Mouse (Mus musculus): ENCODE results near the gene Cacna1h. TPM values are rescaled to one million over a fixed set of nuclear protein-coding genes. Genes with fewer than 3 reads are reported as not detected.

Gene Cacna1h
- polyA plus RNA-seq, 1 experiment from 2014 or later: 2.2 TPM

- Histone ChIP-seq H3K9me3 (ENCODE audit: control insufficient read depth, low read length) (no peaks in the 10 kb centered on the region), H3K4me1 (ENCODE audit: control insufficient read depth, insufficient read depth, low read length) (no peaks in the 10 kb centered on the region), H3K27ac (ENCODE audit: low read length) (no peak overlapping the region), H3K4me3 (ENCODE audit: low read length) (no peak overlapping the region), H3K4me2 (ENCODE audit: low read depth, low read length) (no peak overlapping the region), H3K36me3 (ENCODE audit: control insufficient read depth, insufficient read depth, low read length) (no peaks in the 10 kb centered on the region), H3K9ac (ENCODE audit: low read depth, low read length) (no peak overlapping the region), H3K27me3 (replicated peaks; ENCODE audit: control insufficient read depth, insufficient read depth, low read length) (no peaks in the 10 kb centered on the region)
- 71% methylated on average over 5 of the region's 5 CpGs for WGBS
- no peak for ATAC-seq
These were observed 18.8 kb upstream of the Cacna1h start for GRCm38 (mm10) chr17:25452246-25452965.

- Histone ChIP-seq H3K4me3 (ENCODE audit: low read length) (no peak overlapping the region), H3K27me3 (replicated peaks; ENCODE audit: control insufficient read depth, insufficient read depth, low read length) (no peaks in the 10 kb centered on the region), H3K27ac (ENCODE audit: low read length) (no peak overlapping the region), H3K4me1 (ENCODE audit: control insufficient read depth, insufficient read depth, low read length) (no peaks in the 10 kb centered on the region), H3K36me3 (ENCODE audit: control insufficient read depth, insufficient read depth, low read length) (no peaks in the 10 kb centered on the region), H3K9ac (ENCODE audit: low read depth, low read length) (no peak overlapping the region), H3K4me2 (ENCODE audit: low read depth, low read length) (no peak overlapping the region), H3K9me3 (ENCODE audit: control insufficient read depth, low read length) (no peaks in the 10 kb centered on the region)
- no peak for ATAC-seq
- 54% methylated on average over 4 of the region's 4 CpGs for WGBS
These were observed 16.7 kb upstream of the Cacna1h start for GRCm38 (mm10) chr17:25450329-25450728.

GRCm38 (mm10) chr17:25447865-25448264 lies 14.3 kb upstream of the Cacna1h start:
- Histone ChIP-seq H3K4me3 (ENCODE audit: low read length) (no peak overlapping the region), H3K36me3 (ENCODE audit: control insufficient read depth, insufficient read depth, low read length) (no peaks in the 10 kb centered on the region), H3K27me3 (replicated peaks; ENCODE audit: control insufficient read depth, insufficient read depth, low read length) (no peaks in the 10 kb centered on the region), H3K4me1 (ENCODE audit: control insufficient read depth, insufficient read depth, low read length) (no peaks in the 10 kb centered on the region), H3K4me2 (ENCODE audit: low read depth, low read length) (no peak overlapping the region), H3K9me3 (ENCODE audit: control insufficient read depth, low read length) (no peaks in the 10 kb centered on the region), H3K9ac (ENCODE audit: low read depth, low read length) (no peak overlapping the region), H3K27ac (ENCODE audit: low read length) (no peak overlapping the region)
- 76% methylated on average over 12 of the region's 12 CpGs for WGBS
- ATAC-seq: no peak

GRCm38 (mm10) chr17:25445841-25446240 lies 12.3 kb upstream of the Cacna1h start:
- no peak for ATAC-seq
- Histone ChIP-seq H3K9ac (ENCODE audit: low read depth, low read length) (no peak overlapping the region), H3K4me3 (ENCODE audit: low read length) (no peak overlapping the region), H3K27ac (ENCODE audit: low read length) (no peak overlapping the region), H3K4me1 (ENCODE audit: control insufficient read depth, insufficient read depth, low read length) (no peaks in the 10 kb centered on the region), H3K27me3 (replicated peaks; ENCODE audit: control insufficient read depth, insufficient read depth, low read length) (no peaks in the 10 kb centered on the region), H3K4me2 (ENCODE audit: low read depth, low read length) (no peak overlapping the region), H3K9me3 (ENCODE audit: control insufficient read depth, low read length) (no peaks in the 10 kb centered on the region), H3K36me3 (ENCODE audit: control insufficient read depth, insufficient read depth, low read length) (no peaks in the 10 kb centered on the region)
- 87% methylated on average over 3 of the region's 3 CpGs for WGBS

GRCm38 (mm10) chr17:25445074-25445473 lies 11.5 kb upstream of the Cacna1h start:
- Histone ChIP-seq H3K4me1 (ENCODE audit: control insufficient read depth, insufficient read depth, low read length) (no peaks in the 10 kb centered on the region), H3K9ac (ENCODE audit: low read depth, low read length) (no peak overlapping the region), H3K4me3 (ENCODE audit: low read length) (no peak overlapping the region), H3K9me3 (ENCODE audit: control insufficient read depth, low read length) (no peaks in the 10 kb centered on the region), H3K36me3 (ENCODE audit: control insufficient read depth, insufficient read depth, low read length) (no peaks in the 10 kb centered on the region), H3K27me3 (replicated peaks; ENCODE audit: control insufficient read depth, insufficient read depth, low read length) (no peaks in the 10 kb centered on the region), H3K27ac (ENCODE audit: low read length) (no peak overlapping the region), H3K4me2 (ENCODE audit: low read depth, low read length) (no peak overlapping the region)
- ATAC-seq: no peak
- WGBS: 28% methylated on average over 4 of the region's 4 CpGs

- Histone ChIP-seq H3K9me3 (ENCODE audit: control insufficient read depth, low read length) (no peaks in the 10 kb centered on the region), H3K27me3 (replicated peaks; ENCODE audit: control insufficient read depth, insufficient read depth, low read length) (no peaks in the 10 kb centered on the region), H3K4me3 (ENCODE audit: low read length) (no peak overlapping the region), H3K27ac (ENCODE audit: low read length) (no peak overlapping the region), H3K9ac (ENCODE audit: low read depth, low read length) (no peak overlapping the region), H3K4me1 (ENCODE audit: control insufficient read depth, insufficient read depth, low read length) (no peaks in the 10 kb centered on the region), H3K36me3 (ENCODE audit: control insufficient read depth, insufficient read depth, low read length) (no peaks in the 10 kb centered on the region), H3K4me2 (ENCODE audit: low read depth, low read length) (no peak overlapping the region)
- WGBS: 67% methylated on average over 3 of the region's 3 CpGs
- ATAC-seq: no peak
These were observed 9.3 kb upstream of the Cacna1h start for GRCm38 (mm10) chr17:25442889-25443288.

GRCm38 (mm10) chr17:25441417-25441816 lies 7.8 kb upstream of the Cacna1h start:
- Histone ChIP-seq H3K4me2 (ENCODE audit: low read depth, low read length) (no peak overlapping the region), H3K36me3 (ENCODE audit: control insufficient read depth, insufficient read depth, low read length) (no peaks in the 10 kb centered on the region), H3K9ac (ENCODE audit: low read depth, low read length) (no peak overlapping the region), H3K9me3 (ENCODE audit: control insufficient read depth, low read length) (no peaks in the 10 kb centered on the region), H3K27ac (ENCODE audit: low read length) (no peak overlapping the region), H3K4me1 (ENCODE audit: control insufficient read depth, insufficient read depth, low read length) (no peaks in the 10 kb centered on the region), H3K4me3 (ENCODE audit: low read length) (no peak overlapping the region), H3K27me3 (replicated peaks; ENCODE audit: control insufficient read depth, insufficient read depth, low read length) (no peaks in the 10 kb centered on the region)
- WGBS: 76% methylated on average over 6 of the region's 6 CpGs
- no peak for ATAC-seq

GRCm38 (mm10) chr17:25433223-25433616 lies 363 bp downstream of the Cacna1h start:
- Histone ChIP-seq H3K36me3 (ENCODE audit: control insufficient read depth, insufficient read depth, low read length) (no peaks in the 10 kb centered on the region), H3K9me3 (ENCODE audit: control insufficient read depth, low read length) (no peaks in the 10 kb centered on the region), H3K9ac (ENCODE audit: low read depth, low read length) (peak overlapping the region; percentile 73), H3K4me1 (ENCODE audit: control insufficient read depth, insufficient read depth, low read length) (peaks cover 54% of the 10 kb centered on the region), H3K27ac (ENCODE audit: low read length) (peak overlapping the region; percentile 23), H3K27me3 (replicated peaks; ENCODE audit: control insufficient read depth, insufficient read depth, low read length) (peaks cover 20% of the 10 kb centered on the region), H3K4me2 (ENCODE audit: low read depth, low read length) (peak overlapping the region; percentile 92), H3K4me3 (ENCODE audit: low read length) (peak overlapping the region; percentile 65)
- ATAC-seq: peak; percentile 38
- WGBS: under 1% methylated on average over 40 of the region's 40 CpGs

- H3K4me3 ChIP-seq (ENCODE audit: low read length): peak overlapping the region; percentile 65
- ATAC-seq: no peak
- H3K4me1 ChIP-seq (ENCODE audit: control insufficient read depth, insufficient read depth, low read length): peaks cover 58% of the 10 kb centered on the region
- WGBS: under 1% methylated on average over 53 of the region's 53 CpGs
- peak overlapping the region; percentile 73 for H3K9ac ChIP-seq (ENCODE audit: low read depth, low read length)
- H3K27me3 ChIP-seq (replicated peaks; ENCODE audit: control insufficient read depth, insufficient read depth, low read length): peaks cover 20% of the 10 kb centered on the region
- peak overlapping the region; percentile 23 for H3K27ac ChIP-seq (ENCODE audit: low read length)
- H3K4me2 ChIP-seq (ENCODE audit: low read depth, low read length): peak overlapping the region; percentile 92
- H3K36me3 ChIP-seq (ENCODE audit: control insufficient read depth, insufficient read depth, low read length): no peaks in the 10 kb centered on the region
- no peaks in the 10 kb centered on the region for H3K9me3 ChIP-seq (ENCODE audit: control insufficient read depth, low read length)
These were observed 976 bp downstream of the Cacna1h start for GRCm38 (mm10) chr17:25432433-25433181.

Data from intestine, embryonic 16.5 days (tissue).